27 mouse cellular contexts compared by ENCODE assay signal in the genomic region with DNA sequence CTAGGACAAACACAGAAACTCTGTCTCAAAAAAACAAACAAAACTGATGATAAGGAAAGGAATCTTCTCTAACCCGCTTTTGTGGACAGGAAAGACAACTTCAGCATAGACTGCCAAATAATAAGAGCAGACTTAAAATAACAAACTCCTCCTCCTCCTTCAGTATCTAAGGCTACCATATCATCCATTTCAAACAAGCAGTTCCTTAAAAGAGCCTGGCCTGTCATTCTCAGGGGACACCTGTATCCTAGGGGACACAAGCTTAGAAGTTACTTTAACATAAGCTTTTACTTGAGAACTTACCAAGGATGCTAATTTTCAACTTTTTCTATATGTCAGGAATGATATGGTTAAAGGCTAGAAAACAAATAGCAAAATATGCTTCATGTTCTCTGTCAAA.
"Had no signal": no experiment of that assay in that cellular context is flagged by ENCODE, and none has a peak within 500 bp of the region (broad histone marks: within the 10 kb centered on the region; RNA-seq: fewer than 3 reads in every experiment).

No protein-coding gene starts in this region.

- H3K4me1 ChIP-seq: embryonic facial prominence, embryonic 15.5 days; forebrain, embryonic 10.5 days; forebrain, embryonic 12.5 days; forebrain, embryonic 15.5 days had no signal

- H3K27me3 ChIP-seq: embryonic facial prominence, embryonic 12.5 days; embryonic facial prominence, embryonic 13.5 days; embryonic facial prominence, embryonic 15.5 days; forebrain, embryonic 12.5 days; forebrain, embryonic 13.5 days; forebrain, embryonic 15.5 days had no signal

- H3K9ac ChIP-seq: embryonic facial prominence, embryonic 12.5 days; embryonic facial prominence, embryonic 13.5 days; embryonic facial prominence, embryonic 15.5 days; forebrain, embryonic 12.5 days; forebrain, embryonic 13.5 days; forebrain, embryonic 15.5 days; forebrain, postnatal 0 days had no signal

- ATAC-seq: forebrain, embryonic 13.5 days; forebrain, embryonic 14.5 days; forebrain, embryonic 15.5 days; forebrain, embryonic 16.5 days; forebrain, postnatal 0 days had no signal

- H3K4me2 ChIP-seq: embryonic facial prominence, embryonic 12.5 days; embryonic facial prominence, embryonic 13.5 days; embryonic facial prominence, embryonic 15.5 days; forebrain, embryonic 12.5 days; forebrain, embryonic 13.5 days; forebrain, embryonic 15.5 days had no signal

- DNase-seq: cerebellum, adult 2 months; cerebellum, adult 8-10 months; cerebellum, adult 9-10 months; cerebellum, adult 9-11 months; cerebellum, postnatal 10 days; cerebellum, postnatal 14 days; cerebellum, postnatal 25 days; cerebellum, postnatal 36 days; embryo, embryonic 11 days; forebrain, postnatal 0 days; gastrocnemius, postnatal 10 days; gastrocnemius, postnatal 14 days; gastrocnemius, postnatal 25 days; gastrocnemius, postnatal 36 days; heart, adult 18-20 months; heart, adult 2 months had no signal

- H3K36me3 ChIP-seq: embryonic facial prominence, embryonic 12.5 days; embryonic facial prominence, embryonic 13.5 days; embryonic facial prominence, embryonic 15.5 days; forebrain, embryonic 15.5 days had no signal

- H3K4me3 ChIP-seq: embryonic facial prominence, embryonic 10.5 days; embryonic facial prominence, embryonic 12.5 days; embryonic facial prominence, embryonic 13.5 days; embryonic facial prominence, embryonic 15.5 days; erythroblast, embryonic 14.5 days; forebrain, embryonic 10.5 days; forebrain, embryonic 12.5 days; forebrain, embryonic 13.5 days; forebrain, embryonic 15.5 days; heart, adult 2 months had no signal

- H3K27ac ChIP-seq: embryonic facial prominence, embryonic 10.5 days; embryonic facial prominence, embryonic 12.5 days; embryonic facial prominence, embryonic 13.5 days; embryonic facial prominence, embryonic 15.5 days; forebrain, embryonic 10.5 days; forebrain, embryonic 12.5 days; forebrain, embryonic 13.5 days; forebrain, embryonic 15.5 days; heart, adult 2 months had no signal

- H3K9me3 ChIP-seq: embryonic facial prominence, embryonic 10.5 days; embryonic facial prominence, embryonic 12.5 days; embryonic facial prominence, embryonic 13.5 days; embryonic facial prominence, embryonic 15.5 days; forebrain, embryonic 12.5 days; forebrain, embryonic 15.5 days had no signal
